Mouse (Mus musculus): Measurements from ENCODE around the gene Racgap1. TPM values are rescaled to one million over a fixed set of nuclear protein-coding genes. Genes with fewer than 3 reads are reported as not detected.

The Racgap1 gene
- total and polyA plus RNA-seq, 2 experiments from 2014 or later, result 27.2 to 32.9 TPM

GRCm38 (mm10) chr15:99653291-99653690 lies 1.8 kb upstream of the Racgap1 start:
- TF ChIP-seq CTCF (IDR thresholded peaks at IDR 0.05), result peak; percentile 53
- Histone ChIP-seq H3K27me3 (ENCODE audit: insufficient read depth, low read length) (0 out of 2 replicates have a peak, but pooled peaks cover 8% of the 10 kb centered on the region), H3K9me3 (ENCODE audit: low read length) (no peaks in the 10 kb centered on the region), H3K36me3 (ENCODE audit: insufficient read depth, low read length) (no peaks in the 10 kb centered on the region), H3K9ac (replicated peaks; ENCODE audit: low read length, poor library complexity, severe bottlenecking) (no peak overlapping the region), H3K4me3 (ENCODE audit: low read depth, low read length) (peak overlapping the region; percentile 11; the same call in 1 of the 2 replicates), H3K27ac (ENCODE audit: low read depth, low read length) (no peak overlapping the region), H3K4me2 (ENCODE audit: low read depth, low read length, poor library complexity, severe bottlenecking) (peak overlapping the region; percentile 36; the same call in 1 of the 2 replicates), H3K4me1 (ENCODE audit: insufficient read depth, low read length) (no peaks in the 10 kb centered on the region)
- no peak for DNase-seq (ENCODE audit: low spot score)
- 6% methylated on average over 8 of the region's 8 CpGs for WGBS
- ATAC-seq (ENCODE audit: low FRiP score), result no peak

- ATAC-seq (ENCODE audit: low FRiP score) (no peak), DNase-seq (ENCODE audit: low spot score) (no peak)
- no peak overlapping the region for H3K27ac ChIP-seq (ENCODE audit: low read depth, low read length)
- H3K9ac ChIP-seq (replicated peaks; ENCODE audit: low read length, poor library complexity, severe bottlenecking), result 0 out of 2 replicates have a peak overlapping the region, but pooled peaks have one; percentile 33
- H3K4me3 ChIP-seq (ENCODE audit: low read depth, low read length), result peak overlapping the region; percentile 82; the same call in 1 of the 2 replicates
- no peaks in the 10 kb centered on the region for H3K9me3 ChIP-seq (ENCODE audit: low read length)
- no peak for TF ChIP-seq CTCF (IDR thresholded peaks at IDR 0.05)
- no peaks in the 10 kb centered on the region for H3K36me3 ChIP-seq (ENCODE audit: insufficient read depth, low read length)
- H3K4me2 ChIP-seq (ENCODE audit: low read depth, low read length, poor library complexity, severe bottlenecking), result peak overlapping the region; percentile 48
- no peaks in the 10 kb centered on the region for H3K4me1 ChIP-seq (ENCODE audit: insufficient read depth, low read length)
- WGBS, result 79% methylated on average over 10 of the region's 10 CpGs
- 0 out of 2 replicates have a peak, but pooled peaks cover 8% of the 10 kb centered on the region for H3K27me3 ChIP-seq (ENCODE audit: insufficient read depth, low read length)
Observed at GRCm38 (mm10) chr15:99651984-99652872, 772 bp upstream of the Racgap1 start.

GRCm38 (mm10) chr15:99650304-99650703 lies 1.2 kb downstream of the Racgap1 start:
- Histone ChIP-seq H3K36me3 (ENCODE audit: insufficient read depth, low read length) (no peaks in the 10 kb centered on the region), H3K4me3 (ENCODE audit: low read depth, low read length) (no peak overlapping the region; the same call in 1 of the 2 replicates), H3K4me2 (ENCODE audit: low read depth, low read length, poor library complexity, severe bottlenecking) (peak overlapping the region; percentile 98; the same call in 1 of the 2 replicates), H3K27me3 (ENCODE audit: insufficient read depth, low read length) (0 out of 2 replicates have a peak, but pooled peaks cover 8% of the 10 kb centered on the region), H3K4me1 (ENCODE audit: insufficient read depth, low read length) (peaks cover 6% of the 10 kb centered on the region; the same call in 1 of the 2 replicates), H3K9ac (replicated peaks; ENCODE audit: low read length, poor library complexity, severe bottlenecking) (no peak overlapping the region), H3K9me3 (ENCODE audit: low read length) (no peaks in the 10 kb centered on the region), H3K27ac (ENCODE audit: low read depth, low read length) (no peak overlapping the region)
- no peak for TF ChIP-seq CTCF (IDR thresholded peaks at IDR 0.05)
- WGBS, result 40% methylated on average over 2 of the region's 2 CpGs
- ATAC-seq (ENCODE audit: low FRiP score) (no peak), DNase-seq (ENCODE audit: low spot score) (no peak)

- WGBS, result 29% methylated on average over 6 of the region's 6 CpGs
- Histone ChIP-seq H3K36me3 (ENCODE audit: insufficient read depth, low read length) (no peaks in the 10 kb centered on the region), H3K4me2 (ENCODE audit: low read depth, low read length, poor library complexity, severe bottlenecking) (peak overlapping the region; percentile 20), H3K27me3 (ENCODE audit: insufficient read depth, low read length) (no peaks in the 10 kb centered on the region), H3K27ac (ENCODE audit: low read depth, low read length) (no peak overlapping the region), H3K4me1 (ENCODE audit: insufficient read depth, low read length) (peaks cover 10% of the 10 kb centered on the region; the same call in 1 of the 2 replicates), H3K4me3 (ENCODE audit: low read depth, low read length) (no peak overlapping the region), H3K9ac (replicated peaks; ENCODE audit: low read length, poor library complexity, severe bottlenecking) (no peak overlapping the region), H3K9me3 (ENCODE audit: low read length) (no peaks in the 10 kb centered on the region)
- DNase-seq (ENCODE audit: low spot score) (no peak), ATAC-seq (ENCODE audit: low FRiP score) (no peak)
- peak; percentile 6; the same call in 1 of the 2 replicates for TF ChIP-seq CTCF (IDR thresholded peaks at IDR 0.05)
Observed at GRCm38 (mm10) chr15:99649067-99649761, 2.2 kb downstream of the Racgap1 start.

- Histone ChIP-seq H3K9me3 (ENCODE audit: low read length) (no peaks in the 10 kb centered on the region), H3K4me3 (ENCODE audit: low read depth, low read length) (no peak overlapping the region), H3K4me2 (ENCODE audit: low read depth, low read length, poor library complexity, severe bottlenecking) (no peak overlapping the region), H3K9ac (replicated peaks; ENCODE audit: low read length, poor library complexity, severe bottlenecking) (no peak overlapping the region), H3K27me3 (ENCODE audit: insufficient read depth, low read length) (no peaks in the 10 kb centered on the region), H3K4me1 (ENCODE audit: insufficient read depth, low read length) (peaks cover 10% of the 10 kb centered on the region; the same call in 1 of the 2 replicates), H3K36me3 (ENCODE audit: insufficient read depth, low read length) (no peaks in the 10 kb centered on the region), H3K27ac (ENCODE audit: low read depth, low read length) (peak overlapping the region; percentile 32; the same call in 1 of the 2 replicates)
- ATAC-seq (ENCODE audit: low FRiP score), result no peak
- WGBS, result 11% methylated on average over 4 of the region's 4 CpGs
- no peak for DNase-seq (ENCODE audit: low spot score)
- TF ChIP-seq CTCF (IDR thresholded peaks at IDR 0.05), result no peak
Observed at GRCm38 (mm10) chr15:99648326-99648725, 3.1 kb downstream of the Racgap1 start.
